Mouse (Mus musculus) hindbrain, postnatal 0 days (tissue): Measurements from ENCODE around the gene Fat3. TPM values are rescaled to one million over a fixed set of nuclear protein-coding genes. Genes with fewer than 3 reads are reported as not detected.

Experiments used
- ATAC-seq: fragments of 200-750 bp; cut with Nextera tagmentation; 2 replicates; pipeline ENCODE4 v1.8.0; 2017; ENCODE audit warnings: mild to moderate bottlenecking, moderate TSS enrichment, moderate library complexity
- DNase-seq: peaks from one replicate; pipeline ENCODE4 v3.0.0-alpha.2; 2015; ENCODE audit warnings: low spot score
- H3K27ac ChIP-seq: fragments of 300-500 bp; sonication (generic); 2 replicates; pipeline ENCODE4 v1.5.1; 2014; ENCODE audit warnings: mild to moderate bottlenecking
- H3K27me3 ChIP-seq: fragments of 300-500 bp; sonication (generic); 2 replicates; pipeline ENCODE4 v1.6.1; 2014; ENCODE audit warnings: low read length, mixed read lengths; ENCODE audit not compliant: insufficient read depth
- H3K36me3 ChIP-seq: fragments of 300-500 bp; sonication (generic); 2 replicates; pipeline ENCODE4 v1.6.1; 2014; ENCODE audit warnings: low read length, mixed read lengths; ENCODE audit not compliant: insufficient read depth
- H3K4me1 ChIP-seq: fragments of 300-500 bp; sonication (generic); 2 replicates; pipeline ENCODE4 v1.6.1; 2014; ENCODE audit warnings: antibody characterized with exemption, low read length, mixed read lengths; ENCODE audit not compliant: insufficient read depth
- H3K4me2 ChIP-seq: fragments of 300-500 bp; sonication (generic); 2 replicates; pipeline ENCODE4 v1.6.1; 2014; ENCODE audit warnings: low read depth, mild to moderate bottlenecking, low read length, moderate library complexity, mixed read lengths
- H3K4me3 ChIP-seq: fragments of 300-500 bp; sonication (generic); 2 replicates; pipeline ENCODE4 v1.5.1; 2014; ENCODE audit warnings: low read length
- H3K9ac ChIP-seq: fragments of 300-500 bp; sonication (generic); replicated peaks from 2 replicates; pipeline ENCODE4 v1.6.1; 2014; ENCODE audit warnings: mild to moderate bottlenecking, low read length, moderate library complexity, mixed read lengths
- H3K9me3 ChIP-seq: fragments of 300-500 bp; sonication (generic); 2 replicates; pipeline ENCODE4 v1.6.1; 2016; ENCODE audit warnings: low read length, mixed read lengths
- CTCF ChIP-seq: IDR thresholded peaks from 2 replicates; pipeline ENCODE4 v1.5.1; 2016; ENCODE audit warnings: antibody characterized with exemption, control low read depth, low read depth
- WGBS: fragments of 180-500 bp; shearing (Covaris S2); extraction: QIAGEN DNeasy Blood & Tissue Kit; methylation state at CpG from one replicate; pipeline ENCODE4 v1.1.7; 2014; 5-methylcytosine and 5-hydroxymethylcytosine counted together
- polyA plus RNA-seq: library from polyadenylated mRNA; unstranded; fragments of >200 nt; fragmentation: Nextera tagmentation; extraction: Ambion mirVana; gene quantifications from 2 replicates; pipeline ENCODE4 v1.2.1, GENCODE M21; 2015
- total RNA-seq: library from RNA; depleted of rRNA; stranded (reverse); fragments of >200 nt; gene quantifications from 2 replicates; pipeline ENCODE4 v1.2.3, GENCODE M21; 2014

Fat3 gene
- total and polyA plus RNA-seq, 2 experiments from 2014 or later: 4.7 to 36.4 TPM

DNA sequence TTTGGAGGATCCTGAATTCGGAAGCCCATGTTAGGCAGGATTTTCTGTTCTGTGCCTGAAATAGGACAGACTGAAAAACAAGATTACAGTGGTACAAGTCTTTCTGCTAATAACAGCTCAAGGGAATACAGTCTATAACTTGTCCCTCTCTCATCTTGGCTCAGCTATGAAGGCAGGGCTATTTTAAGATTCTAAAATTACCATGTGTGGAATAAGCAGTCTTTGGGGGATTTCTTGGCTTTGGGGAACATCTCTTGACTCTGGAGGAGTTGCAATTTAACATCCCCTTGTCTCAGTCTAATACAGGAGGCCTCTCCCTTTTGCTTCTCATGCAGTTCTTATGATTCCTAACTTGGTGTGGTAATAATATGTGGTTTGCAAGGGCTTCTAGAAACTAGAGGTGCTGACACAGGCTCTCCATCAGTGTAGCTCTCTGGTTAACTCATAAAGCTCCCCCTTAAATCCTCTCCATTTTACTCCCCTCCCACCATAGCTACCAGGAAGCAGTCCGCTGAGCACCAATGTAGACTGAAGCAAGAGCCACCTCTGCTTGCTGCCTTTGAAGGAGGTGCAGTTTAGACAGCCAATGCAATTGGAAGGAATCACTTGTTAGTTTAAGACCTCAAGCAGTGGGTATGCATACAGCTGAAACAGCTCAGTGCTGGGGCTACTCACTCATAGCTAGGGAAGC, 195.5 kb downstream of the Fat3 start:
- no peaks in the 10 kb centered on the region for H3K36me3 ChIP-seq
- no peak for ATAC-seq
- WGBS: 91% methylated on average over 2 of the region's 2 CpGs
- no peak overlapping the region for H3K27ac ChIP-seq
- no peak for DNase-seq
- H3K9me3 ChIP-seq: no peaks in the 10 kb centered on the region
- no peak for TF ChIP-seq CTCF
- no peaks in the 10 kb centered on the region for H3K27me3 ChIP-seq
- no peak overlapping the region for H3K9ac ChIP-seq
- no peak overlapping the region for H3K4me3 ChIP-seq
- H3K4me2 ChIP-seq: no peak overlapping the region
- no peaks in the 10 kb centered on the region for H3K4me1 ChIP-seq

GRCm38 (mm10) chr9:16304949-16305348, 196.1 kb downstream of the Fat3 start:
- WGBS: 49% methylated on average over 2 of the region's 2 CpGs
- Histone ChIP-seq H3K9me3 (no peaks in the 10 kb centered on the region), H3K4me3 (no peak overlapping the region), H3K4me2 (no peak overlapping the region), H3K4me1 (no peaks in the 10 kb centered on the region), H3K36me3 (no peaks in the 10 kb centered on the region), H3K9ac (no peak overlapping the region), H3K27ac (no peak overlapping the region), H3K27me3 (no peaks in the 10 kb centered on the region)
- no peak for TF ChIP-seq CTCF
- DNase-seq (no peak), ATAC-seq (no peak)

- Histone ChIP-seq H3K9ac (no peak overlapping the region), H3K4me1 (no peaks in the 10 kb centered on the region; the same call in 1 of the 2 replicates), H3K36me3 (no peaks in the 10 kb centered on the region), H3K9me3 (no peaks in the 10 kb centered on the region), H3K4me2 (no peak overlapping the region), H3K4me3 (no peak overlapping the region), H3K27ac (no peak overlapping the region), H3K27me3 (no peaks in the 10 kb centered on the region)
- ATAC-seq (no peak), DNase-seq (no peak)
- WGBS: 62% methylated on average over 3 of the region's 3 CpGs
- no peak for TF ChIP-seq CTCF
Observed at GRCm38 (mm10) chr9:16302484-16302883, 198.6 kb downstream of the Fat3 start.

DNA sequence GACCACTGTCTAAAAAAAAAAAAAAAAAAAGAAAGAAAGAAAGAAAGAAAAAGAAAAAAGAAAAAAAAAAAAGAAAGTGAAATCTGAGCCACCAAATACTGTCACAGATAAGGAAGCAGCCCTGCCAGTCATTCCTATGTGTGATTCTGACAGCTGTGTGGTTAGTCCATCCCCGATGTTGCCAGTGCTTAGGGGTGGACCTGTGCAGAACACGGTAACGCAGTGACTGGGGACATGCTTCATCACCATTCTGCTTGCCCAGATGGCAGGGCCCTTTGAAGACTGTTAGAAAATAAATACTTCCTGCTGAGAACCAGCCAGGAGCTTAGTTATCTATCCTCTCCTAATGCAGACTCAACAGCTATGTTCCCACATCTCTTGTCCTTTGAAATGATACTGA, 203.2 kb downstream of the Fat3 start:
- Histone ChIP-seq H3K4me1 (no peaks in the 10 kb centered on the region; the same call in 1 of the 2 replicates), H3K27me3 (no peaks in the 10 kb centered on the region), H3K4me2 (no peak overlapping the region), H3K36me3 (no peaks in the 10 kb centered on the region), H3K4me3 (no peak overlapping the region), H3K27ac (no peak overlapping the region), H3K9ac (no peak overlapping the region), H3K9me3 (no peaks in the 10 kb centered on the region)
- ATAC-seq (no peak), DNase-seq (no peak)
- no peak for TF ChIP-seq CTCF
- 55% methylated on average over 3 of the region's 3 CpGs for WGBS

DNA sequence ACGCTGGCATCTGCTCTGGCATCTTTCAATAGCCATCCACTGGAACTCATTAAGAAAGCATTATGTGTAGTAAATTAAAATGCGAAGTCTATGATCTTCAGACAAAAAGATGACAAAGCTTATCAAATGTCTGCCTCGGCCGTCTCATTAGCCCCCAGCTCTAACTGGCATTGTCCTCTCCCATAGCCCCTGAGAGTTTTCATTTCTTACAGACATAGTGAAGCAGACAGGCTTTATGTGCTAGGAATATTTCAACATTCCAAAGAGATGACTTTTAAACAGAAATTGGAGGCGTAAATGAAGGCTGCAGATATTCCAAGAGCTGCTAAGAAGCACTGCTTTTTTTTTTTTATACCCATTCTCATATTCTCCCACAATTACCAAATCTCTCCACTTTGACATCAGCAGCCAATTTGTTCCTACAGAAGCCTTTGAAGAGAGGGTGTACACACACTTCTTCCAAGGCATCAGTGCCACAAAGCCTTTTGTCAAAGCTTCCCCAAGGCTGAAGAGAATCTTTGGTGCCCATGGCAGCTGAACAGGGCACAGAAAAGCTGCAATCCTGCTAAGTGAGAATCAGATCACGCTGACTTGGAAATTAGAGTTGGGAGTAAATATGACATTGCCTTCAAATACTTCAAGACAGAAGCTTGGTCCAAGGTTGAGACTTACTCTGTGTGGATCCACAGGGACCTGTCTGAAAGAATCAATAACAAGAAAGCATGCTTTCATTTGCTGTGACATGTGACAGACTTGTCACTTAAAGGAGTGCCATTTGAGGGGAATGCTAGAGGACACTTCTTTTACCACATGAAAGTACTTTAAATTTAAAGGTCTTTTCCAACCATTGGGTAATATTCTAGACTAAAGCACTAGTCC, 206.9 kb downstream of the Fat3 start:
- peak; percentile 46 for DNase-seq
- Histone ChIP-seq H3K4me1 (no peaks in the 10 kb centered on the region; the same call in 1 of the 2 replicates), H3K27me3 (no peaks in the 10 kb centered on the region), H3K36me3 (no peaks in the 10 kb centered on the region), H3K4me2 (no peak overlapping the region), H3K9me3 (no peaks in the 10 kb centered on the region), H3K4me3 (no peak overlapping the region), H3K27ac (no peak overlapping the region), H3K9ac (no peak overlapping the region)
- 27% methylated on average over 6 of the region's 6 CpGs for WGBS
- no peak for TF ChIP-seq CTCF
- peak; percentile 51 for ATAC-seq

DNA sequence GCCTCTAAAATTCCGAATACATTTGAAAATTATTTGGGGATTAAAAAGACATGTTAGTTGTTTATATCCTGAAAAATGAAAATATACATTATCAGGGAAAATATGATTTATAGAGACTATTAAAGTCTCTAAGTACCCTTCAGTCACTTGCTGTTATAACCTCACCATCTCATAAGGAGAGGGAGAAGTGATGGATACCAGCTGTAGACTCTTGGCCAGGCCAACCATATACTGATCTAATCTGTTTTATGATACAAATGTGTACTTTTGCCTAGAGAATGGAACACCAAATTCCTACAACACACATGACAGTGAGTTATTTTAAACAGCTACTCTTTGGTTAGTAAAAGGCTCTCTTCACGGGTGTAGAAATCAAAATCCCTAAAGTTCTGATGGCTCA, 208.6 kb downstream of the Fat3 start:
- Histone ChIP-seq H3K9ac (no peak overlapping the region), H3K36me3 (no peaks in the 10 kb centered on the region), H3K4me3 (no peak overlapping the region), H3K9me3 (no peaks in the 10 kb centered on the region), H3K27ac (no peak overlapping the region), H3K27me3 (no peaks in the 10 kb centered on the region), H3K4me1 (no peaks in the 10 kb centered on the region), H3K4me2 (no peak overlapping the region)
- no peak for ATAC-seq
- DNase-seq: no peak
- TF ChIP-seq CTCF: no peak
- WGBS: 80% methylated on average over 2 of the region's 2 CpGs

GRCm38 (mm10) chr9:16290911-16291310, 210.2 kb downstream of the Fat3 start:
- WGBS: 89% methylated on average over 2 of the region's 2 CpGs
- Histone ChIP-seq H3K4me3 (no peak overlapping the region), H3K4me2 (no peak overlapping the region), H3K27me3 (no peaks in the 10 kb centered on the region), H3K36me3 (no peaks in the 10 kb centered on the region), H3K9me3 (no peaks in the 10 kb centered on the region), H3K9ac (no peak overlapping the region), H3K4me1 (no peaks in the 10 kb centered on the region), H3K27ac (no peak overlapping the region)
- DNase-seq: no peak
- no peak for ATAC-seq
- TF ChIP-seq CTCF: no peak
